Mouse (Mus musculus) intestine, postnatal 0 days (tissue): ENCODE measurements around the gene Knstrn. TPM values are rescaled to one million over a fixed set of nuclear protein-coding genes. Genes with fewer than 3 reads are reported as not detected.

Source experiments
- ATAC-seq: fragments of 200-750 bp; cut with Nextera tagmentation; 2 replicates; pipeline ENCODE4 v1.8.0; 2017; ENCODE audit warnings: mild to moderate bottlenecking, moderate TSS enrichment, moderate library complexity
- H3K27ac ChIP-seq: fragments of 300-500 bp; sonication (generic); 2 replicates; pipeline ENCODE4 v1.5.1; 2014; ENCODE audit warnings: mild to moderate bottlenecking, low read depth, low read length, moderate library complexity
- H3K27me3 ChIP-seq: fragments of 300-500 bp; sonication (generic); replicated peaks from 2 replicates; pipeline ENCODE4 v1.6.1; 2014; ENCODE audit warnings: low read length, mixed read lengths; ENCODE audit not compliant: control insufficient read depth, insufficient read depth
- H3K36me3 ChIP-seq: fragments of 300-500 bp; sonication (generic); 2 replicates; pipeline ENCODE4 v1.6.1; 2014; ENCODE audit warnings: mild to moderate bottlenecking, moderate library complexity; ENCODE audit not compliant: control insufficient read depth, insufficient read depth
- H3K4me1 ChIP-seq: fragments of 300-500 bp; sonication (generic); replicated peaks from 2 replicates; pipeline ENCODE4 v1.6.1; 2014; ENCODE audit warnings: antibody characterized with exemption, low read length, mixed read lengths; ENCODE audit not compliant: control insufficient read depth, insufficient read depth
- H3K4me2 ChIP-seq: fragments of 300-500 bp; sonication (generic); replicated peaks from 2 replicates; pipeline ENCODE4 v1.6.1; 2014; ENCODE audit warnings: low read depth, mild to moderate bottlenecking, moderate library complexity
- H3K4me3 ChIP-seq: fragments of 300-500 bp; sonication (generic); 2 replicates; pipeline ENCODE4 v1.5.1; 2014; ENCODE audit warnings: low read depth, low read length
- H3K9ac ChIP-seq: fragments of 300-500 bp; sonication (generic); 2 replicates; pipeline ENCODE4 v1.6.1; 2014; ENCODE audit warnings: mild to moderate bottlenecking, low read depth, low read length
- H3K9me3 ChIP-seq: fragments of 300-500 bp; sonication (generic); 2 replicates; pipeline ENCODE4 v1.6.1; 2016; ENCODE audit warnings: mixed run types; ENCODE audit not compliant: control insufficient read depth
- CTCF ChIP-seq: sonication (generic); IDR thresholded peaks from 2 replicates; pipeline ENCODE4 v1.5.1; 2016; ENCODE audit warnings: low read depth, mild to moderate bottlenecking, control low read depth, antibody characterized with exemption, moderate library complexity
- WGBS: fragments of 180-500 bp; shearing (Covaris S2); extraction: QIAGEN DNeasy Blood & Tissue Kit; methylation state at CpG from one replicate; pipeline ENCODE4 v1.1.7; 2014; 5-methylcytosine and 5-hydroxymethylcytosine counted together
- polyA plus RNA-seq: library from polyadenylated mRNA; unstranded; fragments of >200 nt; fragmentation: Nextera tagmentation; extraction: Ambion mirVana; gene quantifications from 2 replicates; pipeline ENCODE4 v1.2.1, GENCODE M21; 2015

Gene Knstrn
- polyA plus RNA-seq, 1 experiment from 2014 or later: 26.4 TPM

DNA sequence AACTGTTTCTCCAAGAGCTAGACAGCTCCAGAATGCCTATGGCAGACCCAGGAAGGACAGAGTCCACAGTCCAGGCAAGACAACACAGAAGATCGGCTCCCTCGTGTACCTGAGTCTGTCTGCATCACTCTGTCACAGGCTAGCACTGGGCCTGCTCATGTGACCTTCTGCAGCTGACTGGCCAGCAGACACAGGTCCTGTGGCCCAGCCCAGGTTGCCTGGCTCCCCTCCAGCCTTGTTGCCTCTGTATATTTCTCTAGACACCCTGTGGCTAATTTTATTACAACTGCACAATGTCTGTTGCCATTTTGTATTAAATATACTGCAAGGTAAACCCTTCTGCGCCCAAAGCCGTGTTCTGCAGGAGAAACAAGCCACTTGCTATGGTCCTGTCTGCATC is 67.2 kb downstream of the Knstrn start:
- ATAC-seq: no peak

DNA sequence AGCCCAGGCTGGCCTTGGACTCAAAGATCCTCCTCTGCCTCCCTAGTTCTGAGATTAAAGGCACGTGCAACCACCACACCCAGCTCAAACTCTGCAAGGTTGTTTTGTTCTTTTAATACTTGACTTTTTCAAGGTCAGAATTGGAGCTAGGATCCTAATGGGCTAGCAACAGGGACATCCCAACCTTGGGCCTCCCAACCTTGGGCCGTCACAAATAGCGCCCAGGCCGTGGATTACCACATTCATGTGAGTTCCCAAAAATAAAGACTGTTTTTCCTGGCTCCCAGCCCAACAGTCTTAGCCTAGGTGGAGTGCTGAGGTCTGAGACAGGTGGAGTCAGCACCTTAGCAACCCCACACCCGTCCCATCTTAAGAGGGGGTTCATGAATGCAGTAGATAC is 68.2 kb downstream of the Knstrn start:
- TF ChIP-seq CTCF: no peak
- Histone ChIP-seq H3K9ac (no peak overlapping the region), H3K36me3 (no peaks in the 10 kb centered on the region; the same call in 1 of the 2 replicates), H3K9me3 (no peaks in the 10 kb centered on the region), H3K27me3 (peaks cover 5% of the 10 kb centered on the region; the same call in 1 of the 2 replicates), H3K4me1 (no peaks in the 10 kb centered on the region), H3K4me2 (no peak overlapping the region), H3K27ac (no peak overlapping the region), H3K4me3 (no peak overlapping the region)
- ATAC-seq: no peak
- WGBS: 78% methylated on average over 5 of the region's 5 CpGs

More for the DNA sequence above, 67.2 kb downstream of the Knstrn start:
- no peak for TF ChIP-seq CTCF
- H3K27me3 ChIP-seq: peaks cover 5% of the 10 kb centered on the region; the same call in 1 of the 2 replicates
- no peak overlapping the region for H3K4me3 ChIP-seq
- H3K4me1 ChIP-seq: no peaks in the 10 kb centered on the region
- no peaks in the 10 kb centered on the region for H3K9me3 ChIP-seq
- 63% methylated on average over 4 of the region's 4 CpGs for WGBS
- no peak overlapping the region for H3K27ac ChIP-seq
- no peak overlapping the region for H3K4me2 ChIP-seq
- no peak overlapping the region for H3K9ac ChIP-seq
- no peaks in the 10 kb centered on the region; the same call in 1 of the 2 replicates for H3K36me3 ChIP-seq

DNA sequence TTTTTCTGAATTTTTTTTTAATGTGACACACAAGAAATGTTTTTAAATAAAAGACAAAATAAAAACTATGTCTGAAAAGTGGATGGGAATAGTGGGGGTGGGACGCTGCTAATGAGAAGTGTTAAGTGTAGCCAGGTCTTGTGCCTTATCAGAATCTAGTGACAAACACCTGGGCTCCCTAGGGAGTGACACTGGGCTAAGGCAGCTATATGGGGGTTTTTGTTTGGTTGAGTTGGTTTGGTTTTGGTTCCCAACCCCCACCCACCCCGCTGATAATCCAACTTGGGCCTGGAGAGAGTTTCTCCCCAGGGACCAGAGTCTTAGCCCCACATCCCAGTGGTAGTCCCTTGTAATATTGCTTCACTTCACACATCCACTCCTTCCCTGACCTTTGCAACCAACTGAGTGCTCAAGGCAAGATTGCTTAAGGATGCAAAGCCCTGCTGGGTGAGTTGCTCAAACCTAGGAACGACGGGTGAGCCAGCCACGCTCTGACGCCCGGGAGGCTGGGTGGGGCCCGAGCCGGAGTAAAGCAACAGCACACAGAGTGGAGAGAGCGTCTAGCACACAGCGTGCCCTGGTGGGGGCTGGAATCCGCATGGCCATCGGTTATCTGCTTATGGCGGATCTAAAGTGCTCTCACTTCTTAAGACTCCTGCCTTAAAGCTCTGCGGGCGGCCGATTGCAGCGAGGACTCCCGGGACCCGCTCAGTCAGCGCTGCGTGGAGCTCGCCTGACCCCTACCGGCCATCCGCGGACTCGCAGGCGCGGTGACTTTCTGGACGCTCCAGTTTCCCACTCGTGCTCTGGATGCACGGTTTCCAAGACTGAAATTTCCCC is 69.3 kb downstream of the Knstrn start:
- no peaks in the 10 kb centered on the region for H3K9me3 ChIP-seq
- WGBS: 3% methylated on average over 32 of the region's 32 CpGs
- H3K27me3 ChIP-seq: peaks cover 5% of the 10 kb centered on the region; the same call in 1 of the 2 replicates
- no peak overlapping the region for H3K9ac ChIP-seq
- peak; percentile 100 for TF ChIP-seq CTCF
- H3K27ac ChIP-seq: no peak overlapping the region
- peak overlapping the region; percentile 20 for H3K4me3 ChIP-seq
- no peaks in the 10 kb centered on the region for H3K36me3 ChIP-seq
- H3K4me1 ChIP-seq: no peaks in the 10 kb centered on the region
- ATAC-seq: peak; percentile 93
- H3K4me2 ChIP-seq: peak overlapping the region; percentile 58

DNA sequence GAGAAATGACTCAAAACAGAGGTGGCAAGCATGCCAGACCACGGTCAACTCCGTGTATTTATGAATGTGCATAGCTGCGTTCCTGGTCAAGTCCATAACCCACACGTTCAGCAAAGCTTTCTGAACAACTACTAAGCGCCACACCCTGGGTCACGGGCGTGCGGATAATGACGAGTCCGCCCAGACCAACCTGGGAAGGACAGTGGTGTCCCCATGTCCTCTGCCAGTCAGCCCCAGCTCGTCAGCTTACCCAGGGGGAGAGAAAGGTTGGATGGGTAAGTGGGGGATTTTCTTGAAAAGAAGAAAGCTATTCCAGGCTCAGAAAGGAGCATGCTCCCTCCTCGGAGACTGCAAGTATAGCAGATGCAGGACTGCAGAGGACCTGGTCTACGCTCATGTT is 73.6 kb downstream of the Knstrn start:
- Histone ChIP-seq H3K9ac (no peak overlapping the region), H3K4me2 (peak overlapping the region; percentile 21; the same call in 1 of the 2 replicates), H3K27ac (no peak overlapping the region), H3K36me3 (no peaks in the 10 kb centered on the region), H3K9me3 (no peaks in the 10 kb centered on the region), H3K4me3 (no peak overlapping the region), H3K27me3 (peaks cover 5% of the 10 kb centered on the region; the same call in 1 of the 2 replicates), H3K4me1 (no peaks in the 10 kb centered on the region)
- WGBS: 49% methylated on average over 13 of the region's 13 CpGs
- ATAC-seq: no peak
- no peak for TF ChIP-seq CTCF

DNA sequence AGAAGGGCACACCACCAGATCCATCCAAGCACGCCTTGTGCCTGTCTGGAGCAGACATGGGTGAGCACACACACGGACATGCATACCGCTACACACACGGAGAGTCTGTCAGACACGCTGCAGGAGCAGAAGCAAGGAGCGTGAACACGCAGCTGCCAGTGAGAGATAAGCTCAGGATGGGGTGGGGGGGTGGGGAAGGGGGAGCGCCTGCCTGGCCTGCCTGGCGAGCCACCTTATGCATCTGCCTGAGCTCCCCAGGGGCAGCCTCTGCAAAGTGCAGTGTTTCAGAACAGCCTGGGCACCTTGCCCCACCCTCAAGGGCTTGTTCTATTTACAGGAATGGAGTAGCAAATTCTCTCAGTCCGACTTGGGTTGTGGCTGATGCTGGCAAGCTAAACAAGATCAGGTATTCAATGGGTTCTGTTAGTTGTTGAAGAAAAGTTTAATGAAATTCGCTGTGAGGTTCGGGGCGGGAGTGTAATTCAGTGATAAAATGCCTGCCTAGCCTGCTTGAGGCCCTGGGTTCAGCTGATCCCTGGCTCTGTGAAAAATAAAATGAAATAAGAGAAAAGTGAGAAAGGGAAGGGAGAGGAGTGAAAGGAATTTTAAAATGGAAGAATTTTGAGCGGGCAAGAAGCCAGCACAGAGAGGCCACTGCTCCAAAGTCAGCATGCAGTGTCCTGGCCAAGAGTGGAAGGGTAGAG is 74.2 kb downstream of the Knstrn start:
- no peak for ATAC-seq
- Histone ChIP-seq H3K4me3 (no peak overlapping the region), H3K27me3 (peaks cover 5% of the 10 kb centered on the region; the same call in 1 of the 2 replicates), H3K9ac (no peak overlapping the region), H3K4me1 (no peaks in the 10 kb centered on the region), H3K27ac (no peak overlapping the region), H3K36me3 (no peaks in the 10 kb centered on the region), H3K9me3 (no peaks in the 10 kb centered on the region), H3K4me2 (peak overlapping the region; percentile 21; the same call in 1 of the 2 replicates)
- TF ChIP-seq CTCF: no peak
- 21% methylated on average over 14 of the region's 14 CpGs for WGBS

DNA sequence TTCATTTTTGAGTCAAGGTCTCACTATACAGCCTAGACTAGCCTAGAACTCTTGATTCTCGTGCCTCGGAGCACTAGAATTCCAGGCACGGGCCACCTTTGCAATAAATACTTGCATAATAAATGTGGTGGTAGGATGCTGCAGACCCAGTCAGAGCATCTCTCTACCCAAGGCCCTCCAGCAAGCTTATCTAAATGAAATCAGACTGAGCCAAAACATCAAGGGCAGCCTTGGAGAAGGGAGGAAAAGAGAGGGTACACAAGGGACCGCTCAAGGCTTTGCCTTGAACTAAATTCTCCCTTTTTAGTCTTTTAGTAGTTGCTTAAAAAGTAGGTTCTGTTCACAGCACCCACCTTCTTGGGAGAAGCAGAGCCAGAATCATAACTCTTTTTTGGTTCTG is 77.4 kb downstream of the Knstrn start:
- Histone ChIP-seq H3K9me3 (no peaks in the 10 kb centered on the region), H3K4me3 (no peak overlapping the region), H3K4me1 (peaks cover under 1% of the 10 kb centered on the region; the same call in 1 of the 2 replicates), H3K4me2 (no peak overlapping the region), H3K36me3 (no peaks in the 10 kb centered on the region), H3K27me3 (peaks cover 20% of the 10 kb centered on the region), H3K27ac (no peak overlapping the region), H3K9ac (no peak overlapping the region)
- TF ChIP-seq CTCF: no peak
- no peak for ATAC-seq
- 87% methylated on average over 4 of the region's 4 CpGs for WGBS
